Mouse (Mus musculus): ENCODE data around the gene Rnf207.
A peak's percentile ranks its signal among the peaks of the same experiment; 100 is the strongest.

Rnf207 gene

GRCm38 (mm10) chr4:152294188-152294929 lies 24.4 kb downstream of the Rnf207 start:
- peak; percentile 94 for DNase-seq (ENCODE audit: low read depth)

GRCm38 (mm10) chr4:152292102-152292765 lies 26.6 kb downstream of the Rnf207 start:
- no peak for DNase-seq (ENCODE audit: low read depth)

DNA sequence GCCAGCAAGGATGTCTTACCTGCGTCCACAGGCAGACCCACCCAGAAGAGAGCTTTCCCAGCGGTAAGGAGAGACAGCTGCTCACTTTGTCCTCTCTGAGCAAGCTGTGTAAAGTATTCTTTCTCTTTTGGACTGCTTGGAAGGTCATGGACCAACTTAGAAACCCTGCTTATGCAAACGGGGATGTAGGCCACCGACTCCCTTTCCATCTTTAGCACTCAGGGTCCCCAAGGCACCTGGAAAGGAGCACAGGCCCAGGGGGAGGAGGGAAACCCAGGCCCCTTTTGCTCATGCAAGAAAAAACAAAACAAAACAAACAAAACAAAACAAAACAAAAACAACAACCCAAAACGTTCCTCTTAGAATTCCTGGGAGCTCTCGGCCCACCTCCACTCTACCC lies 27.2 kb downstream of the Rnf207 start, which contains the start of gene Hes3:
Gene Hes3, minus strand, starts transcription at position 101 of the 400 bp plus-strand sequence.
- DNase-seq (ENCODE audit: low read depth), result no peak

DNA sequence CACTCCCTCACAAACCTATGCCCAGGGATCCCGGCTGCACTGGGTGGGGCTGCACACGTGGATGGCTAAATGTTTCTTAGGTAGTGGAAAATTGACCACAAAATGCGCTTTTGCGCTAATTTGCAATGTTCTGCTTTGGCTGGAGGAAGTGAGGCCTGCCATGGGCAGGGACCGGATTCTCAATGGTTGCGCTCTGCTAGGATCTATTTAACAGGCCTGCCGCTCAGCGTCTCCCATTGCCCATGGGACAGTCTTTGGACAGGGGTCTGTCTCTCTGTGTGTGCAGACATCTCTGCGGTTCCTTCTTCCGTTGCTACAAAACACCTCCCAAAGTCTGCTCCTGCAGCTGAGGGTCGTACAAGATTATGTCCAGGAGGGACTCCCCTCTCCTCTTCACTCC lies 27.8 kb downstream of the Rnf207 start:
- DNase-seq (ENCODE audit: low read depth), result no peak

GRCm38 (mm10) chr4:152290385-152290784 lies 28.4 kb downstream of the Rnf207 start:
- no peak for DNase-seq (ENCODE audit: low read depth)

GRCm38 (mm10) chr4:152288398-152288945 lies 30.3 kb downstream of the Rnf207 start:
- no peak for DNase-seq (ENCODE audit: low read depth)

- no peak for DNase-seq (ENCODE audit: low read depth)
These were observed 31.3 kb downstream of the Rnf207 start for GRCm38 (mm10) chr4:152287317-152288120.

DNA sequence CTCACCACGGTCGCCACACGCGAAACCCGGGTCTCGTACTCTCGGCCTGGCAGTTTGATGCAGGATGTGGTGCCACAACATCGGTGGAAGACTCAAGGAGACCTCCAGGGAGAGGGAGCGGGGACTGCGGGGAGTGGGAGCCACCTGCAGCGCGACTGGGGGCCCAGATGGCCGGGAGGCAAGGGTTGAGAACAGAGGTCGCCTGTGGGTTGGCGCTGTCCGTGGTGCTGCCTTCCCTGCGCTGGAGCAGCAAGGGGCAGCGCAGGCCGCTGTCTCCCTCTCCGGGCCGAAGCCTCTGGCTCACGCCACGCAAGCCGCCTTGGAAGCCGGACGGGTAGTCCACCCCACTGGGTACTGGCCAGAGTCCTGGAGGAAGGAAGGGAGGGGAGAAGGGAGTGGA lies 31.9 kb downstream of the Rnf207 start:
- peak; percentile 34 for DNase-seq (ENCODE audit: low read depth)

DNA sequence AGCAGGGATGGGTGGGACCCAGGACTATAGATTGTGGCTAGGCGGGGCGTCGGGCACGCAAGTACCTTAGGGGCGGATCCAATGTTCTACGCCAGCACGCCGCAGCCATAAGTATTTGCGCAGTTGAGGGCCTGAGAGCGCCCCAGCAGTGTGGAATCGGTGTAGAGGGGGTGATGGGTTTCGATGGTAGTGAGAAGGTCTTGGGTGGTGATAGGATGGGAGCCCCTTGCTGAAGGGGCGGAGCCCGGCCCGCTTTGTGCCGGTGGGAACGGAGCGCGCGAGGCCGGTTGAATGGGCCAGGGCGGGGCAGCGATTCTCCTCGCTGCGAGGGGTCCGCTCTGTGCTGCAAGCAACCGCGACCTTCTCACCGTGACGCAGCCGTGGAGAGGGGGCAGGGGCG lies 32.6 kb downstream of the Rnf207 start:
- no peak for DNase-seq (ENCODE audit: low read depth)

DNA sequence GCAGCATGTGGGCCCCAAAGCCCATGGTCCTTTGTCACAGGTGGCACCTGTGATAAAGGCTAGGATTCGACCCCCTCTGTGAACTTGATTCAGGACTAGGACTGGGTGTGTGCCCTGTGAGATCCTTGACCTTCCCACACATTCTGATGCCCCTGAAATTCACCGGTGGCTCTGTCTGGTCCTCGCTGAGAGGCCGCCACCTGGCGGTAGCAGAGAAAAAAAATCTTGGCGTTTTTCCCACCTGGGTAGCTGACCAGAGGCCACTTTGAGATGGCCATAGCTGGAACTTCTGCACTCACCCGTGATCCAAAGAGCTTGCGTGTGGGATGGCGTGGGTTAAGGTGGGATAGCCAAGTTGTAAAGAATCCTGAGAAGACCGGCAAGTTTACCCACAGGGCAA lies 33.3 kb downstream of the Rnf207 start:
- peak; percentile 59 for DNase-seq (ENCODE audit: low read depth)

GRCm38 (mm10) chr4:152283186-152283950 lies 35.4 kb downstream of the Rnf207 start:
- DNase-seq (ENCODE audit: low read depth), result no peak

DNA sequence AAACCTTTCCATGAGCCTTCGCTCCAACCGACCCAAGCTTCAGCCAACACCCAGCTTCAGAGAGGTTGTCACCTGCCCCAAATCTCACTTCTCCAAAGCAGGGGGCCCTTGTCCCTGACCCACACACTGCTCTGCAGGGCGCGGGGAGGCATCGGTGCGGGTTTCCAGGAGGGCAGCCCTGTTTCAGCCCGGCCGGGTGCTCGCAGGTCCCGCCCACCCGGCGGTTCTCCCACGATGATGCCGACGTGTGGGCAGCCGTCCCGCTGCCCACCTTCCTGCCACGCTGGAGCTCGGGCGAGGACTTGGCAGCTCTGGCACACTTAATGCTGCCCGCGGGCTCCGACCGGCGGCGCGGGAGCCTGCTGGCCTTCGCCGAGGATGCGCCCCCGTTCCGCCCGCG lies 36.1 kb downstream of the Rnf207 start:
- no peak for DNase-seq (ENCODE audit: low read depth)

GRCm38 (mm10) chr4:152281601-152282000 lies 37.2 kb downstream of the Rnf207 start:
- DNase-seq (ENCODE audit: low read depth), result no peak

DNA sequence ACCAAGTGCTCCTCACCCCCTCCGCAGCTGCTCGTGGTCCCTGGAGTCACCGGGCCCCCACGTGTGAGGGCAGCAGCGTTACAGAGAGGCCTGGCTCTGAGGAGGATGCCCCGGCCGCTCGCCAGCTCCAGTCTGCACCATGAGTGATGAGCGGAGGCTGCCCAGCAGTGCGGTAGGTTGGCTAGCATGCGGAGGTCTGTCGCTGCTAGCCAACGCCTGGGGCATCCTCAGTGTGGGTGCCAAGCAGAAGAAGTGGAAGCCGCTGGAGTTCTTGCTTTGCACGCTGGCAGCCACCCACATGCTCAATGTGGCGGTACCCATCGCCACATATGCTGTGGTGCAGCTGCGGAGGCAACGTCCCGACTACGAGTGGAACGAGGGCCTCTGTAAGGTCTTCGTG lies 39.8 kb downstream of the Rnf207 start:
- DNase-seq (ENCODE audit: low read depth), result no peak

DNA sequence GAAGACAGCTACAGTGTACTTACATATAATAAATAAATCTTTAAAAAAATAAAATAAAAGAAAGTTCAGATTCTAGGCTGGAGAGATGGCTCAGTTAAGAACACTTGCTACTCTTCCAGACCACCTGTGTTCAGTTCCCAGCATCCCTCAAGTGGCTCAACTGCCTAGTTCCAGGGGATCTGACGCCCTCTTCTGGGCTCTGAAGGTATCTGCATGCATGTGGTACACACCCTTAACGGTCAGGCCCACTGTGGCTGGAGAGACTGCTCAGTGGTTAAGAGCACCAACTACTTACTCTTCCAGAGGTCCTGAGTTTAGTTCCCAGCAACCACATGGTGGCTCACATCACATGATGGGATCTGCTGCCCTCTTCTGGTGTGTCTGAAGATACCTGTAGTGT lies 40.9 kb downstream of the Rnf207 start:
- no peak for DNase-seq (ENCODE audit: low read depth)

DNA sequence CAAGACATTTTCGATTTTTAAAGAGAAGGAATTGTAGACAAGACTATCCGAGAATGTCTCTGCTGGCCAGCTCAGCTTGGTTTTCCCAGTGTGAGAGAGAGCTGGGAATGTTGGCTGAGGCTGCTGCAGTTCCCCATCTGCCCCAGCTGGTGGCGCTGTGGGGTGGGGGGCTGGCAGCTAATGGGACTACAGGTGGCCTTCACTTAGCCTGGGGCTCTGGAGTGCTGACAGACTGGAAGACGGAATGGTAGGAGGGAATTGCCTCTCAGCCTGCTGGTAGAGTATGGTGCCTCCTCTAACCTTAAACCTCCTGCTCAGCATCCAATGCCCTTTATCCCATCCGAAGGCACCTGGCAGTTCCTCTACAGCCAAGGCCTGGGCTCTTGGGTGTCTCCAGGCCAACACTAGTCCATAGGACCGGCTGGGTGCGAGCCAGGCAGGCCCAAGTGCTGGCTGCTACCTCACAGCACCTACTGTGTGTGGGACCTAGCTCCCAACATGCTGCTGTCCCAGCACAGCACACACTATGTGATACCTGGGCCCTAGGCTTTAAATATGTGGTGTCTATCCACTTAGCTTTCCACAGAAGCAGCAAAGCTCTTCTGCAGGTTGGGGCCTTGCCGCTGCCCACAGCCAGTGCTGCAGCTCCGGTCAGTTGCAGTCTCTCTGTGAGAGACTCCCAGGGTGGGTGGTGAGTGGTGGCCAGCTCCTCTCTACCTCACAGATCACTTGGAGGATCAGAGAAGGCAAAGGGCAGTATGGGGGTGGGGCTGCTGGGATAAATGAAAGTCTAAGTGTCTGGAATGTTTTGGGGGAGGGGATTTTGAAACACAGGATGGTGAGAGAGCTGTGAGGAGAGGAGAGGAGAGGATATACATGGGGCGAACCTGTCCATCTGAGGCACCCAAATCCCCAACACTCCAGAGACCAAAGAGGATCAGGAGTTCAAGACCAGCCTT lies 42.1 kb downstream of the Rnf207 start:
- no peak for DNase-seq (ENCODE audit: low read depth)

- no peak for DNase-seq (ENCODE audit: low read depth)
These were observed 44.1 kb downstream of the Rnf207 start for GRCm38 (mm10) chr4:152274681-152275131.

GRCm38 (mm10) chr4:152273621-152274236 lies 45.1 kb downstream of the Rnf207 start, which contains the start of gene Gpr153:
Gene Gpr153, plus strand, starts transcription at chr4:152274232.
- DNase-seq (ENCODE audit: low read depth), result no peak

GRCm38 (mm10) chr4:152273191-152273590 lies 45.6 kb downstream of the Rnf207 start:
- DNase-seq (ENCODE audit: low read depth), result no peak

Measured in 416B (cell line).